Mouse (Mus musculus) spleen, postnatal 14 days (tissue): Measurements from ENCODE around the gene Klhl3.
A peak's percentile ranks its signal among the peaks of the same experiment; 100 is the strongest.

Experiments
- DNase-seq, 2 experiments: peaks; one replicate each; pipeline ENCODE4 v3.0.0; 2021 to 2022; ENCODE audit warnings: low spot score in 2 of 2

Gene Klhl3

GRCm38 (mm10) chr13:58066496-58067389 lies 46.6 kb downstream of the Klhl3 start:
- DNase-seq: no peak

- DNase-seq: no peak
These were observed 47.3 kb downstream of the Klhl3 start for GRCm38 (mm10) chr13:58066081-58066495.

GRCm38 (mm10) chr13:58065316-58065715 lies 48.1 kb downstream of the Klhl3 start:
- no peak for DNase-seq

GRCm38 (mm10) chr13:58057953-58058870 lies 55.2 kb downstream of the Klhl3 start:
- no peak for DNase-seq

DNA sequence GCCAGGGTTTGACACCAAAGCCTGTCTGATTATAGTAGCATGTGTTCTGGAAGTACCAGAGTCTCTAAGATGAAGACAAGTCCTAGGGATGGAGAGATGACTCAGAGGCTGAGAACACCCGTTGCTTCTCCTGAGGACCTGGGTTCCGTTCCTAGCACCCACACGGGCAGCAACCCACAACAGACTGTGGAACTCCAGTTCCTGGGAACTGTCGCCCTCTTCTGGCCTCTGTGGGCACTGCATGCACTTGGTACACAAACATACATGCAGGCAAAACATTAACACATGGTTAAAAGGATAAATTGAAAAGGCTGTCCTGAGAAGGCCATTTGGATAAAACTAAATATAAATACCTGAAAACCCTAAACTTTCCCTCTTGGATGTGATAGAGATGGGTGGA lies 56.8 kb downstream of the Klhl3 start:
- DNase-seq: no peak

GRCm38 (mm10) chr13:58053628-58054027 lies 59.8 kb downstream of the Klhl3 start:
- no peak for DNase-seq

DNA sequence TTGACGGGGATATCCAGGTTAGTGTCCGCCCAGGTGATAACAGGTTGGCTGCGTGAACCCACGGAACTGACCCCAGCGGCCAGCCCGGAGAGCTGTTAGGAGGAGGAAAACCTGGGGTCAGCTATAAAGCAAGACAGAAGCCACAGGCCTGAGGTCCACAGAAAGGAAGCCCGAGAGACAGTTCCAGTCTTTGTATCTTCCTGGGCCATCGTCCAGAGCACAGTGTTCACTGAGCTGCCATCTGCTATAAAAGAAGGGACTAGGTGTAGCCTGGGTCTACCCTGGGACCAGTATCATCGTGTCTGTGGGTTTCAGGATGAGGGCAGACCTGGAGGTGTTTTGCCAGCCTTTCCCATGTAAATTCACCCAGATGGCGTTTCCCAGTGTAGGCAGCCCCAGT lies 61.7 kb downstream of the Klhl3 start:
- DNase-seq: no peak

DNA sequence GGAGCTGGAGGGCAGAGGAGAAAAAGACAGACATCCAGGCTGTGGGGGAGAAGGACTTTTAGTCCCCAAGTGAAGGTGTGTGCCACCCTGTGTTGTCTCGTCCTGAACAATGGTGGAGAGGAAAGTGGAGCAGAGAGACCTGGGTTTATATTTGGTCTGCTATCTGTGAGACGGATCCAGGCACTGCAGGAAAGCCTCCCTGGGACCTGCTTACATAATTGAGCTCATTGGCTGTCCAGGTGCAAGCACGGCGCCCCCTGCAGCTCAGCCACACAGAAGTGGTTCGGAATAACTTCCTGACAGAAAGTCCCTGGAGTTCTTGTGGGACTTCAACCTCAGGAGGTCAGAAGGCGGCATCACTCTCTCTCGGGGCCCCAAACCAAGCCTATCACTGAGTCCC lies 62.1 kb downstream of the Klhl3 start:
- DNase-seq: no peak

GRCm38 (mm10) chr13:58049121-58049520 lies 64.3 kb downstream of the Klhl3 start:
- DNase-seq: no peak

- no peak for DNase-seq
These were observed 65.3 kb downstream of the Klhl3 start for GRCm38 (mm10) chr13:58048076-58048475.

- DNase-seq: no peak
These were observed 67.2 kb downstream of the Klhl3 start for GRCm38 (mm10) chr13:58046178-58046577.

GRCm38 (mm10) chr13:58045278-58045677 lies 68.1 kb downstream of the Klhl3 start:
- no peak for DNase-seq

DNA sequence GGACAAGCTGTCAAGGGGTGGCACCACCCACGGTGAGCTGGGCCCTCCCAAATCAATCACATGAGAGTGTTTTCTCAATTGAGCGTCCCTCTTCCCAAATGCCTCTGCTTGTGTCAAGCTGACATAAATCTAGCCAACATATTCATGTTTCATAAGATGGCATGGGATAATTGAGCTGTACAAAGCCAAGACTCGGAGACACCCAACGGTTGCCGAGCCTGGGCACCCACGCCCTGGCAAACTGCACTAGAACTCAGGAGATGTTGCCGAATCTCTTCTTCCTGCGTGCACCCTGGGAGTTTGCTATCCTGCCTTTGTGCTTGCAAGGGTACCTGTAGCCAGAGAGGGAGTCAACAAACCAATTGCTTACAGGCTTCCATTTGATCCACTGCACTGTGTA lies 70.1 kb downstream of the Klhl3 start:
- no peak for DNase-seq

DNA sequence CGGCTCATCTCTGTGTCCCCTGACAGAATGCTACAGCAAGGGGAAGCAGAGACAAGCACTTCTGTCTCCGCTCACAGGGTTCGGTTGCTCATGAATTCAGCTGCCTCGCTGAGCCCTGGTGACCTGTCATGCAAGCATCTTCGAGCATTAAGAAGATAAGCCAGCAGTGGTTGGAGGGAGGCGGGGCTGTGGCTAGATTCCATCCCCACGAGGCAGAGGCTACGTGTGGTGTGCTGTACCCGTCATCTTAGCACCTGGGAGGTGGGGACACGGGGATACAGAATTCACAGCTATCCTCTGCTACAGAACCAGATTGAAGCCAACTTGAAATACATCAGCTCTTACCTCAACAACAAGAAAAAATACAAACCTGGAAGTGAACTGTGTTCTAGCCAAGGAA lies 73.3 kb downstream of the Klhl3 start:
- DNase-seq: no peak

GRCm38 (mm10) chr13:58037506-58037905 lies 75.9 kb downstream of the Klhl3 start:
- DNase-seq: no peak

- DNase-seq: no peak
These were observed 77.8 kb downstream of the Klhl3 start for GRCm38 (mm10) chr13:58035470-58036156.

GRCm38 (mm10) chr13:58034985-58035384 lies 78.4 kb downstream of the Klhl3 start:
- DNase-seq: no peak

DNA sequence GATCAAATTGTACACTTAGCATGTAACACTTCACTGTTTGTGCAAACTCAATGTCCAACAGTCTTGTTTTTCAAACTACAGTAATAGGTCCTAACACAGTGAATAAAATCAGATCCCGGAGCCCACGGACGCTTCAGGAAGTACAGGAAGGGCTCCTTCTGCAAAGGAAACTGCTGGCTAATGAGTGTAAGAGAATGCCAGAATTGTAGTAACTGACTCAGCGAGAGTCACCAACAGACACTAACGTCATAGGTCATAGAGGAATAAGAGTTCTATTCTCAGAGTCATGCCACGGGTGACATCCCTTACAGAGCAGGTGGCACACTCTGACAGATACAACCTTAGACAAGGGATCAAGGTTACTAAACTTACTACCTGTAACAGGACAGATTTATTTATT lies 78.9 kb downstream of the Klhl3 start:
- DNase-seq: no peak

DNA sequence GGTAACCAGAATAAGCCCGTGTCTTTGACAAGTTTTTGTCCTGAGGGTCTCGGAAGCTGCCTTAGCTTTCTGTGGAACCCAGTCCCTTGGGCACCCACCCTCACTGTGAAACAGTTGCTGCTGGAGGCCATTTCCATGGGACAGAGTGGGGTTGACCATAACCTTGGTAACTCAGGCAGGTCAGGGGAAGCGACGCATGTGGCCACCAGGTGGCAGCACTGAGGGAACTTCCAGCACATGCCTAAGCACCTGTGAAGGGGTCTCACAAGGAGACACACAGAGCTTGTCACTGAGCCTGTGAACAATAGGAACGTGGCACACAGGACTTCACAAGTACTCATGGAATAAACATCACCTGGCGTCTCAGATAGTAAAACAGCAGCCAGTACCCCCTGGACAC lies 81.6 kb downstream of the Klhl3 start:
- DNase-seq: peak; percentile 31 to 51

- DNase-seq: no peak
These were observed 86.3 kb downstream of the Klhl3 start for GRCm38 (mm10) chr13:58027115-58027514.

DNA sequence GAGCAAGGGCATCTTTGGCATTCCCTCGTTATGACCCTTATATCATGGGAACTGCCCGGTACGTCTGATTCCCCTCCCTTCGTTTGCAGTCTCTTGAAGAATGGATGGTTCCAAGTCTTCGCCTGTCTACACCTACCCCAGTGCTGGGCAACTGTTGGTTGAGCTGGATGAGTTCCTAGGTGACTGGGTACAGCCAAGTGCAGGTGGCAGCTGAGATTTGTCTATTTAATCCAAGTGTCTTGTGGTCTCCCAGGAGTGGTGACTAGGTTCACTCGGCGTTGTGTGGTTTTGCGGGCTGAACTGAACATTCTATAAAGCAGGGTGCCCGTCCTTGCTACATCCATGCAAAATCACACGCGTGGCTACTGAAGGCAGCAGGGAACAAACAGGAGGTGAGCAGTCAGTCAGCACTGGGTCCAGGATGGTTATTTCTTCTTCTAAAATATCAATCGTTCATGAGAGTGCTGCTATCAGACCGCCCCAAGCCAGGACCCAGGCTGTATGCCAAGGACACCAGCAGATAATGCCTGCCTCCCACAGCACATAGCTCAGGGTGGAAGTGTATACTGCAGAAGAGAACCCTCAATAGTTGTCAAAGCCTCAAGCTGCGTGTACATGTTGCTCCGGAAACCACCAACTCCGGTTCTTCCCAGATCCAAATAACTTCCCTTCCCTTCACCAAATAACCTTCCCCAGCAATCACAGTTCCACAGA lies 87.5 kb downstream of the Klhl3 start:
- DNase-seq: no peak
